Mouse (Mus musculus): ENCODE measurements around the gene Spg20.

Spg20 gene

DNA sequence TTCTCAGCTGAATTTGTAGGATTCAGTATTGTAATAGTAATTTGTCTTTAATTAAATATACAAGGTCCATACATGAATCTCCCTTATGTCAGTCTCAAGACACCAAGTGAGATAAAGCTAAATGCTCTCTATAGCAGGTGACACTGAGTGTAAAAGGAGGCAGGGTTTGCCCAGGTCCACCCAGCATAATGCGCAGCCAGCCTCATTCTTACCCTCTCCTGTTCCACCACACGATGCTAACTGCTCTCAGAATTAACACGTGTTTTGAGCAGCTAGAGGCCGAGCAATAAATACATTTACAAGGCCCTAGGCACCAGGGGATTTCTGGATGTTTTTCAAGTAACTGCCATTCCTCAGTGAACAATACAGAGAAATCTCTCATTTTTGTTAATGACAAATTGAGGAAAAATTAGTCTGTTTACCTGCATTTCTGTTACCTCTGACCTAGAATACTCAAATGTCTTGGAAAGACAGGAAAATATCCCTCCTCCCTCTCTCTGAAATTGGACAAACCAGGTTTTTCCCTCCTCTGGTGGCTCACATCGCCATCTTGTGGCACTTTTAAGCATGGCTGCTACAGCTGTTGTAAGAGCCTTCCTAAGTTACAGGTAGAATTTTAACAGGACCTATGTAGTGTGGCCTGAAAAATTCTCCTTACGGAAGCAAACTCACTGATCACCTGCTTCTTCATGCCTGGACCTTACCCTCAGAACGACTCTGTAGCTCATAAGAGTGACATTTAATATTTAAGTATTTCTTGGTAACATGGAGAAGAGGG lies 39.9 kb downstream of the Spg20 start:
- peak; percentile 25 for DNase-seq (ENCODE audit: low spot score)

DNA sequence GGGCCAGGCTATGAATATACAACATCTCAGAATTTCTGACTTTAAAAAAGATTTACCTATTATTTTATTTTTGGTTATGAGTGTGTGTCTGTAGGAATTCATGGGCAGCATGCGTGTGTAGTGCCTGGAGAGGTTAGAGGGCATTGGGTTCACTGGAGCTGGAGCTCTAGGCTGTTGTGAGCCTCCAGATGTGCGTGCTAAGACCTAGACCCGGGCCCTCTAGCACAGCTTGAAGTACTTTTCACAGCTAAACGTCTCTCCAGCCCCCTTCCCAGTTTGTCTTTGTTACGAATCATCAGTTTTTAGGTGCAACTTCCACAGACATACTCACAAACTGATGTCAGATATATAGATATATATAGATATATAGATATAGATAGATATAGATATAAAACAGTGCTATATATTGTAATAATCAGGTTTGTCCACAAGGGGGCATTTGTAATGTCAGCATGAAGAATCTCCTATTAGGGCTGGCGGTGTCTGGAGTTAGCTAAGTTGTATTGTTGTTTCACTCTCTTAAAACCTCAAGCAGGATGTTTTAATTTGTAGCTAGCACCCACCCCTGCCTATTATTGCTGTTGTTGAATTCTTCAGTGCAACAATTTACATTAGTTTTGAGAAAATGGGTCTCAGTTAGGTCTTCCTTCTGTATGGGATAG lies 40.9 kb downstream of the Spg20 start:
- no peak for DNase-seq (ENCODE audit: low spot score)

DNA sequence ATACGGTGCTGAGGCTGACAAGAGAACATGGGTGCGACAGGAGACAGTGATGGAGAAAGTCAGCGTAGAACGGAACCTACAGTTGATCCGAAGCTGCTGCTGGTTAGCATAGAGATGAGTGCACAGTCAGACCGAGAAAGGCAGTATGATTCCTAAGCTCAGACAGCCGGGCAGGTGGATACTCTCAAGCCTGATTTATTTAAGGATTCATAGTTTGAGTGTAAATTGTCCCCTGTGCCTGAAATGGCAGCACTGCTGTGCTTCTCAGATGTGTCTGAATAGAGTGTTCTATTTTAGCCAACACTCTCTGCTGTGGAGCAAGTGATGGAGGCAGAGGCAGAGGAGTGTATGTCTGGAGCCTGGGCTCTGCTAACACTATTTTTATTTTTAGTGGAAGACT lies 42.3 kb downstream of the Spg20 start:
- no peak for DNase-seq (ENCODE audit: low spot score)

DNA sequence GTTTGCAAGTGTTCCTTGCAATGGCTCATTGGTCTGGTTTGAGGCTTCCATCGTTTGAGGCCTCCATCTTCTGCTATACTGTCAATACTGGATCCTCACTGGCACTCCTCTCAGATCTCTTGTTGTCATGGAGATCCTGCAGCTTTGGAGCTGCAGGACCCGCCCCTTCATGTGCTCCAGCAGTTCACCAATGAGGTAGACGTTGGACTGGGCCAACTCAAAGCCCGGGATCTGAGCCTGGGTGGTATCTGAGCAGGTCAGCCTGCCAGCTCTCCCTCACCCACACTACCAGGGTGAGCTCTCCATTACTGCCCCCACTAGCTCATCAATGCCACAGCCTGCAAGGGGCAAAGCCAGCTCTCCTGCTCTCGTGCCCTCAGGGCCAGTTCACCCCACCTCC lies 45.5 kb downstream of the Spg20 start:
- DNase-seq (ENCODE audit: low spot score): no peak

DNA sequence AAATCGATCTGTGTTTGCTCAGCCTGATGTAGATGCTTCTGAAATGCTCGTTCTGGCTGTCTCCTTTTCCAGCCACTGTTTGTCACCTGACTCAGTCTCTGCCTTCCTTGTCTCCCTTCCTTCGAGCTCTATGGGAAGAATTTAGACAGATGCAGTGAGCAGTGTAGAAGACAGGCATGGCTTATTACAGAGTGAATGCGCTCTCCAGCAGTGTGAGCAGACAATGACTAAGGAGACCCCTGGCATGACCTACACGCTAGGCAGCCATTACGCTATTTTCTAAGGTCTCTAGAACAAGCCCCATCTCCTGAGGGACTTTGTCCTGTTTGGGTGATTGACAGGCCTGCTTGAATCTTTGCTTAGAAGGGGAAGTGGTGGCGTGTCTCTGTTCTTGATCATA lies 49.2 kb downstream of the Spg20 start:
- no peak for DNase-seq (ENCODE audit: low spot score)

DNA sequence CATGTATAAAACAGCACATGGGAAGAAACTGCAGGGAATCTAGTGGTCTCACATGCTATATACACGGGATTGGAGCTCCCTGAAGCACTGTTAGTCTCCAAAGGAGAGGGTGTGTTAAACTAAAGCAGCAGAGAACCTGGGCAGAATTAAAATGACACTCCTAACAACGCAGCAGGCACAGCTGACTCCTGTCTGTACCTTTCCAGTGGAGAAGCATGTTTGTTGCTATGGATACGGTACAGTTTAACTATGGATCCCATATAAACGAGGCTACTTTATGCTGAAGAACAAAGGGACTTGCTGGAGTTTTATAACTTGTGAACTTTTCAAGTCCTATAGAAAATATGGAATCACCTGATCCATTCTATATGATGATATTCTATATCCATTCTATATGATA lies 51.6 kb downstream of the Spg20 start:
- no peak for DNase-seq (ENCODE audit: low spot score)

DNA sequence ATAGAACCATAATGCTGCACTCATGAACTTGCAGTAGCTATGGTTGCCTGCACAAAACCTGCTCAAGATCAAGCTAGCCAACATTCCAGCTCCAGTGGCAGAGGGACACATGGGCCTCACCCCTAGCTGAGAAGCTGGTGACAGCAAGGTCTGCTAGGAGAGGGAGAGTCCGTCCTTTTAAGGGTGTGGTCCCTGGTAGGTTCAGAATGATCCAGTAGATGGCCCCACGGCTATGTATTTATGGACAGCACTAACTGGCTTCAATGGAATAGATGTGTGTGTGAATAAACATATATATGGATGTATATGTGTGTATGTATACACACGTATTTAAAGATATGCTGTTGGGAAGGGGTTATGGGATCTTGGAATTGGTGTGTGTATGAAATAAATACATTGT lies 60.6 kb downstream of the Spg20 start:
- DNase-seq (ENCODE audit: low spot score): no peak

DNA sequence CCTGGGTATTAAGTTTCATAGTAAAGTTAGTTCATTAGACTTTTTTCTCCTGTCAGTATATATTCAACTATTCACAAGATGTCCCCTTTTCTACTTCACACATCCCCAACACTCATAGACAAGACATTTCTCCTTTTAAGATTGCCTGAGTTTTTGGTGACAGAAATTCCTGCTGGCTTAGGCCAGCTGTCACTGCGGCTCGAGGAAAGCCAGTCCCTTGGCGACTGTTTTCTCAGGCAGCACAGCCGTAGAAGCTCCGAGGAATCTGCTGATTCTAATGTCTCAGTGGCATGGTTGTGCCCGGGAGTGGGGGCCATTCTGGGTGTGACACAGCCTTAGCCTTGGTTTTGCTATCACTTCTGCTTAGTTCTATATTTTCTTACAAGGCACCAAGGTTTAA lies 65.4 kb downstream of the Spg20 start:
- no peak for DNase-seq (ENCODE audit: low spot score)

DNA sequence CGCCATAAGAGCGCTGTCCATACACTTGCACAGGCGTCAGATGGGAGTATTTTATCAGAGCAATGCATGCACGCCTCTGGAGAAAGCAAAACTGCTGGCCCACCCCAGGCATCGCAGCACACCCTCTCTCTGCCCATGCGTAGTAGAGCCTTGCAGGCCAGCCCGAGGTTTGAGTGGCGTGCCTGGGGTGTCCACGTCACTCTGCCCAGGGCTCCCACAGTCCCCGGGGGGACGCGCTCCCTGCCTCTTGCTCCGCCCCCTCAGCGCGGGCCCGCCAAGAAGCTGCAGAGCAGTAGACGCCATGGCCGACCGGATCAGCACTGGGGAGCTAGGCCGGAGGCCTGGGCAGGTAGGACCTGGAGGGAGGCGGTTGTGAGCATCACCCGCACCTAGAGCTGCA lies 69.9 kb downstream of the Spg20 start, which contains the start of gene Sohlh2:
Gene Sohlh2, plus strand, starts transcription at position 263 of the 400 bp plus-strand sequence.
- DNase-seq (ENCODE audit: low spot score): no peak

Data from ovary, postnatal 10 days (tissue).